Mouse (Mus musculus): ENCODE measurements around the gene Tmie. TPM values are rescaled to one million over a fixed set of nuclear protein-coding genes. Genes with fewer than 3 reads are reported as not detected.
A peak's percentile ranks its signal among the peaks of the same experiment; 100 is the strongest.

Gene Tmie
- 1.1 and 1.2 TPM in 2 replicates for polyA plus RNA-seq (2015; fragmentation: Nextera tagmentation; extraction: Ambion mirVana)

DNA sequence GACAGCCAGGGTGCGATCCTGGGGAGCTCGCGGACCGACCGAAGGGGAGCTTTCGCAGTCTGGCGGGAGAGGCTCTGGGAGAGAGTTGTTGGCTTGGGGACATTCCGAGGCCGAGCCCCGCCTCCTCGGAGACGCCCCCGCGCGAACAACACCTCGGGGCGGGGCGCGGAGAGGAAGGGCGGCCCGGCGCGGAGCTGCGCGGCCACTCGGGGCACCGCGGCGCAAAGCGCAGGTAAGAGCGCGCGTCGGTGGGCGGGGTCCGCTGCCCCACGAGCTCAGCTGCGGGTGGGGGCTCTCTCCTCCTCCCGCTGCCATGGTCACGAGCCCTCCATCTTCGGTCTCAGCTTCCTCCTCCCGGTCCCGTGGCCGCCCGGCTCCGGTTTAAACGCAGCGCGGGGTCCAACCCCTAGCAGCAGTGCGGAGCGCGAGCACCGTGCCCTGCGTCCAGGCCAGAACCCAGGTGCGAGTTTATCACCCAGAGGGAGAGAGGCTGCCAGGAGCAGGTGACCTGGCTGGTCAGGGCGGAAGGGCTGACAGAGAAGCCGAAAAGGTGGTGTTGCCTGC is at the start of gene Tmie:
Gene Tmie (minus strand): TSS at position 116 of the 564 bp plus-strand sequence.
- Histone ChIP-seq H3K27me3 (peaks cover 57% of the 10 kb centered on the region), H3K36me3 (no peaks in the 10 kb centered on the region), H3K9me3 (no peaks in the 10 kb centered on the region), H3K4me3 (peak within 1 kb of the TSS; percentile 60), H3K4me1 (peaks cover 18% of the 10 kb centered on the region), H3K27ac (no peak within 1 kb of the TSS), H3K4me2 (replicated peaks) (peak within 1 kb of the TSS; percentile 88), H3K9ac (peak within 1 kb of the TSS; percentile 66)
- ATAC-seq (ENCODE audit: low FRiP score, low read depth) = peak; percentile 80
- under 1% methylated on average over 57 of the region's 57 CpGs for WGBS

DNA sequence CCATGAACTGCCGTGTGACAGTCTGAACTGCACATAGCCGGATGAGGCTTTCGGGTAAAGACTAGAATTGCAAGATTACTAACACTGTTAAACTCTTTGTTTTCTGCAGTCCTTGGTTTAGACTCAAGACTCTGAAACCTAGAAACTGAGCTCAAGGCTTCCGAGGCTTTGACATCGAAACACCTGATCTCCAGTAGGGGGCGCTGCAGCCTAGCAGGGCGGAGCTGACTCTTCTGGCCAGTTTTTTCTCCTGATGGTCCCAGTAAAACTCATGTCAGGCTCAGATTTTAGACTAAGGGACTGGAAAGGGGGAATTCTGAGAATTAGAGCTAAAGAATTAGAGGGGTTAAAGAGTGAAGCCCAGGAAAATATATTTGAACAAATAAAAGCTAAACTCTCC is 42.8 kb upstream of the Tmie start:
- H3K9ac ChIP-seq = no peak overlapping the region
- no peaks in the 10 kb centered on the region for H3K36me3 ChIP-seq
- H3K27ac ChIP-seq = no peak overlapping the region
- H3K4me1 ChIP-seq = no peaks in the 10 kb centered on the region; the same call in 1 of the 2 replicates
- H3K27me3 ChIP-seq = no peaks in the 10 kb centered on the region
- H3K4me2 ChIP-seq (replicated peaks) = no peak overlapping the region
- H3K4me3 ChIP-seq = no peak overlapping the region
- no peak for ATAC-seq (ENCODE audit: low FRiP score, low read depth)
- WGBS = 17% methylated on average over 7 of the region's 7 CpGs
- H3K9me3 ChIP-seq = no peaks in the 10 kb centered on the region

DNA sequence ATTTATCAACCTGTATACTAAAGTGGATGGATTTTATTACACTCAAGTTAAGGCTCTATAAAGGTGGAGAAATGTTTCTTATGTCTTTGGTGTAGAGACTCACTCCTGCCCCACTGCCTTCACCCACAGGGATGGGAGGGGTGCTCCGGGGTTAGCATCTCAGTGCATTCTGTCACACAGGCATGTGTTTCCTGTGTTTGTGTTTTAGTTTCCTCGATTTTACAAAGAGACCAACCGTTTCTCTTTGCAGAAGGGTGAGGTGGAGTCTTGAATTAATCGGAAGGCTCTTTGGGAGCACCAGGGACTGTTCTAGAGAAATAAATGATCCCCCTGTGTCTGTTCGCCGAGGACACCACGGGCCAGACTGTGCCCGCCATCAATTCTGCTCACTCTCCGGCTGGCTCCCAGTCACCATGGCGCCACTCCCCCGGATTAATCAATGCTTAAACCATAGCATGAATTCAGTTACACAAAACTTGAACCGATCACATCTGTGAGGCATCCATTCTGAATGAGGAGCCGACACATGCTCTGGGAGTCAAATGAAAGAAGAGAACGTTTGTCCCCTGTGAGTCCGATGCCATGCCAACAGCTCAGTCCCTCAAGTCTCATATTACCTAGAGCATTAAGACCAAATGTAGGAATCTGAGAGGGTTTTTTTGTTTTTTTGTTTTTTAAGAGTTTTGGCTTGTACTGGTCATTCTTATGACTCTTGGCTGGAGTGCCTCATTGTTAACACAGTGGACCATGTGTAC is 40.9 kb upstream of the Tmie start:
- 65% methylated on average over 15 of the region's 15 CpGs for WGBS
- H3K27ac ChIP-seq = no peak overlapping the region

DNA sequence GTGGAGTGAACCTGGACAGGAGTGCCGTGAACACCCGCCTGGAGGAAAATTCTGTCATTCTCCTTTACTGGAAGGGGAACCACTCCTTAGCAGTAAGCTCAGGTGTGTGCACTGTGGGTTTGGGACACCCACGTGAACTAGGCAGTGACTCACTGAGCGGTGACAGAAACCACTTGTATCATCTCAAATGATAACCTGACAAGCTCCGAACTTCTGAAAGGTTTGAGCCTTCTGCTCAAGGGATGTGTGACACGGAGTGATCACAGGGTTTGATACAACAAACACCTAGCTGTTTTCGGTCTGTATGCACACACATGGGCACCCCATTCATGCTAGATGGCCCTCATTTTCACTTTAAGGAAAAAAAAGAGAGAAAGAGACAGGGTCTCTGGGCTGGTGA is 36.9 kb upstream of the Tmie start, which contains the start of gene Fam240a:
Gene Fam240a (minus strand): TSS at position 76 of the 400 bp plus-strand sequence.
- no peaks in the 10 kb centered on the region for H3K36me3 ChIP-seq
- no peak within 1 kb of the TSS for H3K4me3 ChIP-seq
- 86% methylated on average over 7 of the region's 7 CpGs for WGBS
- no peak within 1 kb of the TSS for H3K27ac ChIP-seq
- H3K9ac ChIP-seq = no peak within 1 kb of the TSS
- no peaks in the 10 kb centered on the region for H3K9me3 ChIP-seq
- ATAC-seq (ENCODE audit: low FRiP score, low read depth) = no peak
- H3K4me1 ChIP-seq = no peaks in the 10 kb centered on the region
- H3K4me2 ChIP-seq (replicated peaks) = no peak within 1 kb of the TSS
- no peaks in the 10 kb centered on the region for H3K27me3 ChIP-seq

More for the DNA sequence above, 40.9 kb upstream of the Tmie start:
- H3K36me3 ChIP-seq = no peaks in the 10 kb centered on the region
- H3K4me2 ChIP-seq (replicated peaks) = no peak overlapping the region
- H3K9ac ChIP-seq = no peak overlapping the region
- no peaks in the 10 kb centered on the region for H3K27me3 ChIP-seq
- H3K4me3 ChIP-seq = no peak overlapping the region
- ATAC-seq (ENCODE audit: low FRiP score, low read depth) = no peak
- H3K4me1 ChIP-seq = no peaks in the 10 kb centered on the region
- H3K9me3 ChIP-seq = no peaks in the 10 kb centered on the region

DNA sequence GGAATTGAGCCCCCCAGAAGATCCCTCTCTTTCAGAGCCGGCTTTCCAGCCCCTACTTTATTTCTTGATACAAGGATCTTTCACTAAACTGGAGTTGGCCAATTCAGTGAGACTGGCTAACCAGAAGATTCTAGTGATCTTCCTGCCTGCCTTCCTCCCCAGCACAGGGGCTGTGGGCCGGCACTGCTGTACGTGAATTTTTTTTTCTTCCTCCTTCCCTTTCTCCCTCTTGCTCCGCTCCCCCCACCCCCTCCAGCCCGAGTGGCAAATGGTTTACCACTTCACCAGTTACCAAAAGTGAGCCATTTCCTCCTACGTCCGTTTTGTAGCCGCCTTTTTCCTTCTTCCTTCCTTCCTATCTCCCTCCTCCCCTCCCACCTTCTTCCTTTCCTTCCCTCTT is 35.6 kb upstream of the Tmie start:
- H3K9ac ChIP-seq = no peak overlapping the region
- no peaks in the 10 kb centered on the region for H3K9me3 ChIP-seq
- H3K36me3 ChIP-seq = no peaks in the 10 kb centered on the region
- H3K27me3 ChIP-seq = no peaks in the 10 kb centered on the region
- no peak overlapping the region for H3K4me2 ChIP-seq (replicated peaks)
- no peaks in the 10 kb centered on the region for H3K4me1 ChIP-seq
- H3K27ac ChIP-seq = no peak overlapping the region
- ATAC-seq (ENCODE audit: low FRiP score, low read depth) = no peak
- H3K4me3 ChIP-seq = no peak overlapping the region
- WGBS = 65% methylated on average over 8 of the region's 8 CpGs

DNA sequence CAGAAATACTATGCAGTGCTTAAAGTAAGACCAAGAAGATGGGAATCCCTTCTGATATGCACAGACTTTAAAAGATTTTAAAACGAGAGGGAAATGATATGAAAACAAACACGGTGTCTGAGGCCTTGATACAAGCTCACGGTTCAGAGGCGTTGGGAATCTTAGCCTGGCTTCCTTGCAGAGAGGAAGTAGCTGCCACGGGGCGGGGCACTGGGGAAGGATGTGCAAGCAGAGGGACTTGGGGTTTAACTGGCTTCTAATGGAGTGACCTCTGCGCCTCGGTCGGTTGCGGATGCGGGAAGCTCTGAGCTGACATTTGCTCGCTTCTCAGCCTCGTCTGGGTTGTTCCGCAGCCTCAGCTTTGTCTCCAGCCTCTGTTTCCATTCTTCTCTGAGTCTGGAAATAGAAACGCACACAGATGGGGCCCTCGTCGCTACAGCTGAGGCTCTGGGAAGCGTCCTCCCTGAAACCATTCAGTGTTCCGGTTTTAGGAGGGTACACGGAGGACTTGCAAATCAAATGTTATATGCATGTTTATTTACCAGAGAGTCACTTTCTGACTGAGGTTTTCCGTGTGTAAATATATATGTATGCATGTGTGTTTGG is 34.8 kb upstream of the Tmie start:
- H3K27ac ChIP-seq = no peak overlapping the region
- H3K4me3 ChIP-seq = no peak overlapping the region
- no peaks in the 10 kb centered on the region for H3K9me3 ChIP-seq
- no peaks in the 10 kb centered on the region for H3K4me1 ChIP-seq
- H3K9ac ChIP-seq = no peak overlapping the region
- H3K36me3 ChIP-seq = no peaks in the 10 kb centered on the region
- no peaks in the 10 kb centered on the region for H3K27me3 ChIP-seq
- WGBS = 56% methylated on average over 21 of the region's 21 CpGs
- H3K4me2 ChIP-seq (replicated peaks) = no peak overlapping the region
- no peak for ATAC-seq (ENCODE audit: low FRiP score, low read depth)

DNA sequence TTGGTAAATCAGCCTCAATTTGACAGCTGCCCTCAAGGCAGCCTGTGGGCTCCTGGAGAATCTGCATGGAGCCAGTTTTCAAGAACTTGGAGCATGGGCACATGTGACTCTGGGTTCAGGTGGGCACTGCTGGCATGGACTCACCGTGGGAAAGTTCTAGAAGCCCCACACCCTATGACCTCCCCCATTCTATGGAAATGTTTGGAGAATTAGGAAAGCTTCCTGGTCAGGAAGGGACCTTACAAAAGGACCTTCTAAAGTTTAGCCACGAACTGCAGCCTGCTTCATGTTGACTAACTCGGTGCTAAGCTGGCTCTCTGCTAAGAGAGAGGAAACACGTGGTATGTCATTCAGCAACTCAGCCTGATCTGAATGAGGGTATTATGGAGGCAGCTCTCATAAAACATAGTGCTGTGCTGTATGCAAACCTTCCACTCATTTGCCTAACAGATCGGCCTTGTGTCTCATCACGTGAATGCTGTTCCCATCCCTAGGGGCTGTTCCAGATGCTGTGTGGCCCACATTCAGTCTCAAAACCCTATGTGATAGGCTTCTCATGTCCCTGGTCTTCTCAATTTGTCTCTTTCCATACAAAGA is 29.6 kb upstream of the Tmie start:
- no peaks in the 10 kb centered on the region for H3K9me3 ChIP-seq
- no peak for ATAC-seq (ENCODE audit: low FRiP score, low read depth)
- no peaks in the 10 kb centered on the region for H3K27me3 ChIP-seq
- H3K27ac ChIP-seq = peak overlapping the region; percentile 69; the same call in 1 of the 2 replicates
- no peak overlapping the region for H3K4me3 ChIP-seq
- H3K4me1 ChIP-seq = no peaks in the 10 kb centered on the region
- H3K4me2 ChIP-seq (replicated peaks) = no peak overlapping the region
- no peak overlapping the region for H3K9ac ChIP-seq
- no peaks in the 10 kb centered on the region for H3K36me3 ChIP-seq
- 62% methylated on average over 6 of the region's 6 CpGs for WGBS

DNA sequence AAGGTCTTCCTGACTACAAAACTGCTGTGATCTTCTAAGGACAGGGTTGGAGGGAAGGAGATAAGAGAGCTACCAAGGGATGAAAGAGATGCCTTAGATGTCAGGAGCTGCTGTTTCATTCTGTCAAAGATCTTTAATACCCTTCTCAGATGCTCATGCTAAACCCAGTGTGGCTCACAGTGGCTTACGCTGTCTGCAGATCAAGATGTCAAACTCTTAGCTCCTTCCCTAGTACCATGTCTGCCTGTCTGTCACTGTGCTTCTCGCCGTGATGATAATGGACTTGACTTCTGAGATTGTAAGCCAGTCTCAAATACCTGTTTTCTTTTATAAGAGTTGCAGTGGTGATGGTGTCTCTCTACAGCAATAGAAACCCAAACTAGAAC is 28.7 kb upstream of the Tmie start:
- no peaks in the 10 kb centered on the region for H3K9me3 ChIP-seq
- H3K36me3 ChIP-seq = no peaks in the 10 kb centered on the region
- H3K4me3 ChIP-seq = no peak overlapping the region
- no peak overlapping the region for H3K27ac ChIP-seq
- WGBS = 93% methylated on average over 3 of the region's 3 CpGs
- no peak overlapping the region for H3K9ac ChIP-seq
- H3K27me3 ChIP-seq = no peaks in the 10 kb centered on the region
- H3K4me1 ChIP-seq = no peaks in the 10 kb centered on the region
- no peak for ATAC-seq (ENCODE audit: low FRiP score, low read depth)
- no peak overlapping the region for H3K4me2 ChIP-seq (replicated peaks)

DNA sequence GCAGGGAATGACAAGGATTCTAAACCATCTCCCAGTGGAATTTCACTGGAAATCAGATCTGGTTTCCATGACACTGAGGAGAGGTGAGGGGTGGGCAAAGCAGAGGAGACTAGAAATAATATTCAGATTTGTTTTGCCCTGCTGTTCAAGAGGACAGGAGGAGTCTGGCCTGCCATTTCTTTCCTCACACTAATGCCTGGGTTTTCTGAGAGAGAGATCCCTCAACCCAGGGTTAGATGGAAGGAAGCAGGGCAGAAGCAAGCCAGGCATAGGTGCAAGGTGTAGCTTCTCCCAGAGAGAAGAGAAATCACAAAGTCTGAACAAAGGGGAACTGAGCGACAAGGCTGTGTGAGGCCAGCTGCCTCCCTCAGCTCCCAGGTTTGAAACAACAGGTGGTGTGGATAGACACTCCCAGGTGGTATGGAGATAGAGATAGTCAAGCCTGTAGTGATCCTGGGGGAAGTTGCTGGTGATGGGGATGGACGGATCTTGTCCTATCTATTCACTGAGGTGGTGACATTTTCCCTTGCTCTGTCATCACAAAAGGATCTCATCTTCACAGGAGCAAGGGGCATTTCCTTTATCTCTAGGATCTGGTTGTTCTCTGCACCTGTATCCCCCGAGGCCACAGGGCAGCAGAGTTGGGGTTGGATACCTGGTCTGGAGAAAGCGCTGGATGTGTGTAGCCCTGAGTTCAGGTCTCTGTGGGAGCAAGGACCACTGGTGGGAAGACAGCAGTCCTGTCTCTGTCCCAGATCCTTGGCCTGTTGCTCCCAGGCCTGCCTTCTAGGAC is 28.1 kb upstream of the Tmie start:
- no peaks in the 10 kb centered on the region for H3K4me1 ChIP-seq
- ATAC-seq (ENCODE audit: low FRiP score, low read depth) = no peak
- WGBS = 82% methylated on average over 4 of the region's 4 CpGs
- no peak overlapping the region for H3K27ac ChIP-seq
- no peak overlapping the region for H3K4me3 ChIP-seq
- H3K4me2 ChIP-seq (replicated peaks) = no peak overlapping the region
- no peaks in the 10 kb centered on the region for H3K27me3 ChIP-seq
- H3K9me3 ChIP-seq = no peaks in the 10 kb centered on the region
- no peak overlapping the region for H3K9ac ChIP-seq
- H3K36me3 ChIP-seq = no peaks in the 10 kb centered on the region

DNA sequence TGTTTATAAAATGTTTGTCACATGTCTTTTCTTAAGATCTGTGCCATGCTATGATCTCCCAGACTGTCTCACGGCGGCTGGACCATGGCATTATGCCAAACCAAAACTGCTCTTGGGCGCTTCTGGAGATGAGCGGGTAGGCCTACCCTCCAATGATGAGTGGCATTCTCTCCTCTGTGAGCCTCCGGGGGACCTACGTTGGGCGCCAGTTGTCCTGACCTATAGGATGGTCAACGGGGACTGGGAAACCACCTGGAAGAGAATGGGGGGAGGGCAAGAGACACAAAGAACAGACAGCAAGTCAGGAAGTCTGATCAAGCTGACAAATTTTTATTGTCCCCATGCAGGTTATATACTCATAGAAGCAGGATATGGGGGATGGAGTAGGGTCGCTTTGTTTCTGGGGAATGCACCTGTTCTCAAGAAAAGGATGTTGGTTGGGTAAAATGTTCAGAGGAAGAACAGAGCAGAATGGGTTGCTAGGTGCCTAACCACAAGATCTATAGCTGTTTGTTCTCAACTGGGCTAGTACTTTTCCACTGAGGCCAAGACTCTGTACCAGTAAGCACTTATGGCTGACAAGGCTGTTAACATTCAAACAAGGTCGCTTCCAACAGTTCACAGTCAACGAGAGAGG is 27.4 kb upstream of the Tmie start:
- H3K27me3 ChIP-seq = no peaks in the 10 kb centered on the region
- 89% methylated on average over 11 of the region's 11 CpGs for WGBS
- no peak overlapping the region for H3K27ac ChIP-seq
- H3K4me3 ChIP-seq = no peak overlapping the region
- no peak overlapping the region for H3K9ac ChIP-seq
- no peaks in the 10 kb centered on the region for H3K9me3 ChIP-seq
- no peak for ATAC-seq (ENCODE audit: low FRiP score, low read depth)
- H3K4me1 ChIP-seq = no peaks in the 10 kb centered on the region
- H3K36me3 ChIP-seq = no peaks in the 10 kb centered on the region
- H3K4me2 ChIP-seq (replicated peaks) = no peak overlapping the region

DNA sequence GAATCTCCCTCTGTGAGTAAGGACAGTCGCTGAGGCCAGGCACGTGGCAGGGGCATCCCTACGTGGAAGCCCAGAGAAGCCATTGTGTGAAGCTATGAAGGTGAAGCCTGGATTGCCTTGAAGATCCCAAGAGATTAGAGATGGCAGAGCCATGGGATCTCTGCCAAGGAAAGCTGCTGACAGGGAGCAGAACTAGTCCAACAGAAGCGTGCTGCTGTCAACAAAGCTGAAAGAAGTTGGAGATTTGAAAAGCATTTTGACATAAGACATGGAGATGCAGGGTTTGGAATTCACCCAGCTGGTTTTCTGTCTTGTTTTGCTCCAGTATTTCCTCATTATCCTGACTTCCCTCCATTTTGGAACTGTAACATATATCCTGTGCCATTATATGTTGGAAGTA is 22.4 kb upstream of the Tmie start:
- Histone ChIP-seq H3K4me1 (no peaks in the 10 kb centered on the region), H3K9me3 (no peaks in the 10 kb centered on the region), H3K27ac (no peak overlapping the region), H3K36me3 (no peaks in the 10 kb centered on the region), H3K9ac (no peak overlapping the region), H3K4me2 (replicated peaks) (no peak overlapping the region), H3K4me3 (no peak overlapping the region), H3K27me3 (no peaks in the 10 kb centered on the region)
- 88% methylated on average over 4 of the region's 4 CpGs for WGBS
- ATAC-seq (ENCODE audit: low FRiP score, low read depth) = no peak
